Mouse (Mus musculus) bone marrow, adult 2 months (tissue): ENCODE data around the gene Canx.

Experiments
- CTCF ChIP-seq: fragments of 200-500 bp; IDR thresholded peaks from 2 replicates; pipeline ENCODE4 v1.5.1; 2011; ENCODE audit warnings: low read length, control low read depth; ENCODE audit not compliant: control insufficient read depth, insufficient read depth
- POLR2A ChIP-seq: fragments of 200-500 bp; IDR thresholded peaks from 2 replicates; pipeline ENCODE4 v1.6.1; 2011; ENCODE audit warnings: low read depth, mild to moderate bottlenecking, control low read depth, low read length, borderline replicate concordance; ENCODE audit not compliant: control insufficient read depth

- TF ChIP-seq POLR2A (no peak), CTCF (no peak)
Observed at GRCm38 (mm10) chr11:50275568-50276151, 49.8 kb downstream of the Canx start.
